Mouse (Mus musculus) adrenal gland, postnatal 14 days (tissue): ENCODE results near the gene Col4a1. TPM values are rescaled to one million over a fixed set of nuclear protein-coding genes. Genes with fewer than 3 reads are reported as not detected.

Source experiments
- DNase-seq: peaks from one replicate; pipeline ENCODE4 v3.0.0; 2021; ENCODE audit warnings: mixed read lengths
- long read RNA-seq, 2 experiments: library from polyadenylated mRNA; stranded (forward); transcript quantifications; one replicate each; pipeline ENCODE4 v2.0.0; 2021
- total RNA-seq: library from RNA; stranded (reverse); gene quantifications from 2 replicates; pipeline ENCODE4 v1.2.3, GENCODE M21; 2021

Gene Col4a1
- total RNA-seq, result 574 and 650 TPM in 2 replicates
- long read RNA-seq, experiment 1, full-length matches to known transcripts, result 159 of 405 reads
- long read RNA-seq, experiment 1, partial matches to known transcripts, result 233 of 405 reads
- long read RNA-seq, experiment 1, other reads (novel, unspliced or antisense), result 13 of 405 reads
- long read RNA-seq, experiment 2, full-length matches to known transcripts, result 140 of 384 reads
- long read RNA-seq, experiment 2, partial matches to known transcripts, result 207 of 384 reads
- long read RNA-seq, experiment 2, other reads (novel, unspliced or antisense), result 37 of 384 reads

DNA sequence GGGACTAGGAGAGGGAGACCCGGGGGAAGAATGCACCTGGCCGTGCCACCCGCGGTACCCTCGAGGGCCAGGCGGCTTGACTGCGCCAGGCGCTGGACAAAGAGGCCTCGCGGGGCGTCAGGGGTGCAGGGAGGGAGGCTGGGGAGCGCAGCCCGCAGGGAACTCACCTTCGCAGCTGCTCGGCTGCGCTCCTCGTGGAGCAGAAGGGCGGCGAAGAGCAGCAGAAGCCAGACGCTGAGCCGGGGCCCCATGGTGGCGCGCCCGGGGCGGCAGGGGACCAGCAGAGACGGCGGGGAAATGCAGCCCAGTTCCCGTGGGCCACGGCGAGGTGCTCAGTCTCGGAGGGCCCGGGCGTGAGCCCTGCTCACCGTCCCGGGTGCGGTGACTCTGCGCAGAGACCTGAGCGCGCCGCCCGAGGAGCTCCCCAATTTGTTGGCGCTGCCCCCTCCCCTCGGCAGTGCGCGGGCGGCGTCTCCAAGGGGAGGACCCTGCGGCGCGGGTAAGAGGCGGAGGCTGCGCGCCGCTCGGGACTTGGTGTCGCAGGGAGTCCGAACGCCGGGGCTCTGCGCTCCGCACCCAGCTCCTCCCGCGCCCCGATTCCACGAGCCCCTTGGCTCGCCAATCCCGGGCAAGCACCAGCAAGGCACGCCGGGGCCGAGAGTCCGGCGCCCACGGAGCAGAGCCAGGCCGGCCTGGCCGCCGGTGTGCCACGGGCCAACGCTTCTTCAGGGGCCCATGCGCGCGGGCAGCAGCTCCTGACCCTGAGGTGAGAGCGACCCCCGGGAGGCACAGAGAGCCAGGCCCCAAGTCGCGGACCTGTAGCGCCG, at the start of gene Col4a1, which contains the start of gene Col4a2:
TSS of gene Col4a1 (minus strand) at position 478 of the 827 bp plus-strand sequence.
TSS of gene Col4a2 (plus strand) at position 457 of the 827 bp plus-strand sequence.
- peak; percentile 89 for DNase-seq

DNA sequence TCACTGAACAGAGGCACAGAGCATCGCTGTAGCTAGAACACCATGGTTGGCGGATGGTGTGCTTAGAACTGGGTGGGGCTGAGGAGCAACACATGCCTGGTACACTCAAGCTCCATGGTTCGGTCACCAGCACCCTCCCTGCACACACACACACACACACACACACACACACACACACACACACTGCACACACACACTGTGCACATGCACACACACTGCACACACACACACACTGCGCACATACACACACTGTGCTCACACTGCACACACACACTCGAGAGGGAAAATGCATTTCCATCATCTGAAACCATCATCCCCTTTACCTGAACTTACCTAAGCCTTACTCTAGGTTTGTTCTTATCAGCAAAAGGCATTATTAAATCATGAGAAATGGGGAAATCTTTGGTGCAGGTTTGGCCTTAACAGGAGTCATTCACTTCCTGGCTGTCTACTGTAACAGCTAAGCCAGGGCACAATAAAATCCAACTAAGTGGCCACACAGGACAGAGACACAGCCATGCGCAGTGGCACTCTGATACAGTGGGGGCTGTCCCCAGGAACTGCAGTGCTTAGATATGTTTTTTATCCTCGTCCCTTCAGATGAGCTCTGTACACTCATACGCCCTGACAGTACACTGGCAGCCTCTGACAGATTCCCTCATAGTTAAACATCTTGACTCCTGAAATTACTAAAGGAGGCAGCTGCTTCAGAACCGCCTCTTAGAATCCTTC, 49.1 kb upstream of the Col4a1 start:
- DNase-seq, result no peak

- no peak for DNase-seq
Measured at GRCm38 (mm10) chr8:11359846-11360245, 47.2 kb upstream of the Col4a1 start.

DNA sequence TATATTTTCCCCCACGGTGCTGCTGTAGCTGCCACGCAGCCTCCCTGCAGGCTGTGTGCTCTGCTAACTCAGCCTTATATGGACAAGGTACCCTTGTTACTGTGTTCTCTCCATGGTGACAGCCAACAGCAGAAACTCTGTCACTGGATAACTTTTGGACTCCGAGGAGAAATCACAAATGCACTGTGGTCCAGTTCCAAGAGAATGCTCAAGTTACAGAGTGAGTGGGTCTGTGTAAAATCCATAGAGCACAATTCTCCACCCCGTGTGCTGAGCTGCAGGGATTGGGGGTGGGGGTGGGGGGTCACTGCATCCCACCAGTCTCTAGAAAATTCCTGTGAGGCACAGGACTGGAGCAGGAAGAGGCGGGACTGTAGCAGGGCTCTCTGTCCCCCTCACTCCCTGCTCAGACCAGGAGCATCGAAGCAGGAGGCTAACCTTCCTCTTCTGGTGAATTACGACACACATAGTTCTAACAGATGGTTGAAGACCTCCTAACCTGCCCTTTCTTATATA, 45.4 kb upstream of the Col4a1 start:
- no peak for DNase-seq

GRCm38 (mm10) chr8:11356776-11357175, 44.1 kb upstream of the Col4a1 start:
- DNase-seq, result no peak

GRCm38 (mm10) chr8:11355900-11356299, 43.3 kb upstream of the Col4a1 start:
- DNase-seq, result no peak

DNA sequence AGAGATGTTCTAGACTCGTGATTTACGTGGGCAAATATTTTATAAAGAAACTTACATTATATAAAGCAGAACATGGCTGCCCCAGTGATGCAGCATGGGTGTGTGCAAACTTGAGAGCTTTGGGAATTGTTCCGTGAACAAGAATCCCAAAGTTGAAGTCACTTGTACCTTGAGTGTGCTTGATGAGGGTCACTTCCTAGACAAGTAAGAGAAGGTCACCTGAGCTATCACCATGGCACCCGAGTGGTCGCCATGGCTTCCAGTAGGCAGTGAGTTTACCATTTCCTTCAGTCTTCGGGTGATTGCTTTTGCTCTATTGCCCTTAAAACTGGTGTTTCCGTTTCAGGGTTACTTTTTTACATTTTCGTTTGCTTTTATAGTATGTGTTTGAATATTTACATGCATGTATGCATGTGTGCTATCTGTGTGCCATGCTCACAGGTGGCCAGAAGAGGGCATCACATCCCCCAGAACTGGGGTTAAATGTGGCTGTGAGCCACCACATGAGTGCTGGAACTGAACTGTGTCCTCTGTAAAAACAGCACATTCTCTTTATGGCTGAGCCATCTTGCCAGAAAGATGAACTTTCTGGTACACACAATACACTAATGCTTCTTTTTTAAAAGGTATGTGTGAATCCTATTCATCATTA, 42.3 kb upstream of the Col4a1 start:
- no peak for DNase-seq

GRCm38 (mm10) chr8:11352514-11352913, 39.9 kb upstream of the Col4a1 start:
- no peak for DNase-seq

GRCm38 (mm10) chr8:11351355-11351754, 38.7 kb upstream of the Col4a1 start:
- no peak for DNase-seq

GRCm38 (mm10) chr8:11348622-11349021, 36.0 kb upstream of the Col4a1 start:
- DNase-seq, result peak; percentile 31

- no peak for DNase-seq
Measured at GRCm38 (mm10) chr8:11347699-11348098, 35.1 kb upstream of the Col4a1 start.

GRCm38 (mm10) chr8:11346225-11346624, 33.6 kb upstream of the Col4a1 start:
- DNase-seq, result no peak

DNA sequence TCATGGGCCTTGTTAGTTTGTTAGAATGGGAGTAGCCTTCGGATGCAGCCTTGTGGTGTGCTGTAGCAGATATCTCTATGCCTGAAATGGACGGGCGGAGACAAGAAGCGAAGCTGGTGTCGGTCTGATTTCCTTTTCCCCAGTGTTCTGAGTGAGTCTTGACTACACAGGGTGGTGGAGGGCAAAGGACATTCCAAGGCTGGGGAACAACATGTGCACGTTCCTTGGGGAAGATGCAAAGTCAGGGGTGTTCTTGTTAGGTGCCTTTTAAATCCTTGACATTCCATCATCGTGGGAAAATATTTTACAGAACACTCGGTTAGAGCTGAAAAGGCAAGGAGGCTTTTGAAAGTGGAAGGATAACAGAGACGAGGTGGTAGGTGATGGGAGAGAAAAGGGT, 31.8 kb upstream of the Col4a1 start:
- DNase-seq, result no peak

- no peak for DNase-seq
Measured at GRCm38 (mm10) chr8:11341111-11341566, 28.5 kb upstream of the Col4a1 start.

- DNase-seq, result peak; percentile 83
Measured at GRCm38 (mm10) chr8:11340310-11341110, 27.9 kb upstream of the Col4a1 start.

DNA sequence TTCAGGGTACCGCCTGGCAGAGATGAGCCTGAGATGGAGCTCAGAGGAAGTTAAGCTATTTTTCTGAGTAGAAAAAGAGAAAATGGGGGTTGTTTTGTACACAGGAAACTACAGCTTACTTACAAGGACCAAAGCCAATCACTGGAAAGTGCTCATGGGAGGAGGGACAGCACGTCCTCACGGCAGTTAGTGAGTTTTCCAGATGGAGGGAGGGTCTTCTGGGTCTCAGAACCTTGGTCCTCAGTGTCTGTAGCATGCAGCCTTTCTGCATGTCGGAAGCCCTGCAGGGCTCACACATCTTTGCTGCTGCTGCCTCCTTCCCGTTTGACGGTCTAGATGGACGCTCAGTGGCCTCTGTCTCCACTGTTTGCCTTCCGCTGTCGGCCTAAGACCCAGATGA, 25.9 kb upstream of the Col4a1 start:
- no peak for DNase-seq

DNA sequence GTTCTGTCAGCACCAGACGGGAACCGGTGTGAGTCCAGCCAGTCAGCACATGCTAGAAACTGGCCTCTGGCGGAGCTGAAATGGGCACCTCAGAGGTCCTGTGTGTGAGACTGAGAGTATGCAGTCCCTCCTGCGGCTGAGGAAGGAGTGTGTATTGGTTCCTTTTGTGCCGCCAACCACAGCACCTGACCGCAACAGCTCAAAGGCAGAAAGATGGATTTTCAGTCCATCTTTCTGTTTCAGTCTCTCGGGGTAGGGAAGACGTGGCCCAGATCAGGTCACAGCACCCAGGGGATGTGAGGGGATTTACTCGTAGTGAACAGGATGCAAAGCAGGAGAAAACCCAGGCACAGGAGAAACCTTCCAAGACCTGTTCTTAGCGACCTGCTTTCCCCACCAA, 25.0 kb upstream of the Col4a1 start:
- DNase-seq, result no peak

- no peak for DNase-seq
Measured at GRCm38 (mm10) chr8:11336346-11336745, 23.7 kb upstream of the Col4a1 start.

DNA sequence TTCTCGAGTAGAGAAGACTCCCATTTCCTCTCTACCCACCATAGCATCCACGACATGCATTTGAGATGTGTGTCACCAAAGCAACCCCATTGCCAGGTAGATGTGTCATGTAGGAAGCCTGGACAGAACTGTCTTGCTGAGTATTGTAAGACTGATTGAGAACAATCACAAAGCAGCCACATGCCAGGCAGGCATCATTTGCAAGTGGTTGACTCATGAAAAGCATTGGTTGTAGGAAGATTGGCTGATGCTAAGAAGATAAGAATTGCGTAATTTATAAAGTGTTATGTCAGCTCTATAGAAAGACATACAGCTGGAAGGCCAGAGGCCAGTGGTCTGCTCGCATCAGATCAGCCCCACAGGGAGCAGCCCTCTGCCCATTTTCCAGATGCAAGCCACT, 22.6 kb upstream of the Col4a1 start:
- DNase-seq, result no peak

- DNase-seq, result no peak
Measured at GRCm38 (mm10) chr8:11334493-11334892, 21.9 kb upstream of the Col4a1 start.

- no peak for DNase-seq
Measured at GRCm38 (mm10) chr8:11333746-11334145, 21.1 kb upstream of the Col4a1 start.
